Mouse (Mus musculus) layer of hippocampus, adult 11-12 months (tissue): ENCODE measurements around the gene Lss.

Experiments used
- DNase-seq: peaks from one replicate; pipeline ENCODE4 v3.0.0; 2022; ENCODE audit warnings: low spot score

Lss gene

DNA sequence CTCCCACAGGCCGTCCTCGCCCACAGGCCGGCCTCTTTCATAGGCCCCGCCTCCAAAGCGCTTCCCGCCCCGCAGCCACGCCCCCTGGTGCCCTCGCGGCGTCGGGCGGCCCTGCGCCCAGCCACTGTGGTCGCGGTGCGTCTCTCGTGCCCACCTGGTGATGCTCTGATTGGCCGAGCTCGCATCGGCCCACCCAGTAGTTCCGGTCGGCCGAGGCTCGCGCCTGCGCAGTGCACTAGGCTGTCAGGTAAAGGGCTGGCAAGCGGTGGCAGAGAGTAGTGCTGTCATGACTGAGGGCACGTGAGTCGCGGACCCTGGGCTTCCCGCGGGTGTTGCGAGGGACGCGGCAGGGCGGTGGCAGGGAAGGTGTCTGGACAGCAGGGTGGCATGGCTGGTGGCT is at the start of gene Lss:
Lss (plus strand) TSS at position 214 of the 400 bp plus-strand sequence.
- DNase-seq, result peak; percentile 97

DNA sequence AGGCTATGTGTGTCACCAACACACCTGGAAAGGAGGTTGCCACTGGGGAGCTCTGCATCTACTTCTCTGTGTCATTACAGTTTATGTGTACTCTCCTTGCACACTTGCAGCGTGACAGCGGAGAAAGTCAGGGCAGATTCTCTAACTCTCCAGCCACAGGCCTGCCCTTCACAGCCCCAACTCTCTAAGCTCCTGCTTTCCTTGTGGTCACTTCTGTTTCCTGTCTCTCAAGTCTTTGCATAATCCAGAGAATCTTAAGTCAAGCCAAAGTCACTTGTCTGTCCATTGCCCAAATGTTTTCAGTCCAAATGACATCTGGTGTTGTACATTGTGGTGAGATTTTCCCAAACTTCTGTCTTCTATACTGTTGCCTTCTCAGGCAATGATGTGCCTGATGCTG is 45.1 kb upstream of the Lss start:
- no peak for DNase-seq

DNA sequence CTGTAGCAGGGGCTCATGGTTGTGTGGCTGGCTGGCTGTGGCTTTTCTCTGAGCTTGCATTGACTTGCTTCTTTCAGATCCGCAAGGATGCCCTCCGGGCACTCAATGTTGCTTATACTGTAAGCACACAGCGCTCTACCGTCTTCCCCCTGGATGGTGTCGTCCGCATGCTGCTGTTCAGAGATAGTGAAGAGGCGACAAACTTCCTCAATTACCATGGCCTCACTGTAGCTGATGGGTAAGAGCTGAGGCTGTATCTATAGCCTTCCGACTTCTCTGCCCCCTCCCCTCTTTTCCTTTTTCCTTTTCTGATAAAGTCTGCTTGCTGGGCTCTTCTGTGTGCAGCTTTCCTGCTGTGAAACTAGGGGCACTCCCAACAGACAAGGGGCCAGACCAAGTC is 43.1 kb upstream of the Lss start:
- DNase-seq, result no peak

DNA sequence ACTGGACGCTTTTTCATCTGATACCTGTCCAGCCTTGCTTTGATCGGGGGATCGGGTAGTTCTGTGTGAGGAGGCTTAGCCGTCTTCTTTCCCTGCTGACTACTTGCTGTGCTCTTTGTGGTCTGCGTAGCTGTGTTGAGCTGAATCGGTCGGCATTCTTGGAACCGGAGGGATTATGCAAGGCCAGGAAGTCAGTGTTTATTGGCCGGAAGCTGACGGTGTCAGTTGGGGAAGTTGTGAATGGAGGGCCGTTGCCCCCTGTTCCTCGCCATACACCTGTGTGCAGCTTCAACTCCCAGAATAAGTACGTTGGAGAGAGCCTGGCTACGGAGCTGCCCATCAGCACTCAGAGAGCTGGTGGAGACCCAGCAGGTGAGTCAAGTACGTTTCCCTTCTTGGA is 42.2 kb upstream of the Lss start:
- no peak for DNase-seq

DNA sequence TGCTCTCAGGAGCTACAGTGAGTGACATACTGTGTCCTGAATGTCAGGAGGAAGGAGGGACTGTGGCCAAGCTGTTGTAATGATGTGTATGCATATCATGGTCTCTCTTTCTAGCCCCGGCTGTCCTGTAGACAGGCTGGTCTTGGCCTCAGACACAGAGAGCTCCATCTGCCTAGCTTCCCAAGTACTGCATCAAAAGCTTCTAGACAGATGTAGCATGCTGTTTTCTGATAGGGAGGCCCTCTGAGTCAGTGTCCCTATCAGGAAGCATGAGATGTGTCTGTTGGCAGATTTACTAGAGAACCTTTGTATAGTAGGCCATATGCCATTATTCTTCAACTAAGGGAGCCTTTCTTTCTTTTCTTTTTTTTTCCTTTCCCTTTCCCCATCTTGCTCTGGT is 37.9 kb upstream of the Lss start:
- DNase-seq, result no peak

DNA sequence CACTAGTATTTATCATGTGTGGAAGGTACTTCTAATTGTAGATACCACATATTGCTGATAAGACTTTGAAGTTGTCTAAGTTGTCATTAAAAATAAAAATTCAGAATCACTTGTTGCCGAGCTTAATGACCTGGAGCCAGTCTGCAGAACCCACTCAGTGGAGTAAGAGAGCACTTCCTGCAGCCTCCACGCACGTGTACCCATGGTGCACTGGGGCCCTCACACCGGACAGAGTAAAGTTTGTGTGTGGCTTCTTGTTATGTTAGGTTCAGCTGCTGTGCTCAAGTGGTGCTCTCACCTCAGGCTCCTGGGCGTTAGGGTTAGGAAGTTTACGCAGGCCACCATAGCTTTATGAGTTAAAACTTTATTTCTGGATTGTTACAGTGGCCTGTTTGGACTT is 35.9 kb upstream of the Lss start:
- no peak for DNase-seq

DNA sequence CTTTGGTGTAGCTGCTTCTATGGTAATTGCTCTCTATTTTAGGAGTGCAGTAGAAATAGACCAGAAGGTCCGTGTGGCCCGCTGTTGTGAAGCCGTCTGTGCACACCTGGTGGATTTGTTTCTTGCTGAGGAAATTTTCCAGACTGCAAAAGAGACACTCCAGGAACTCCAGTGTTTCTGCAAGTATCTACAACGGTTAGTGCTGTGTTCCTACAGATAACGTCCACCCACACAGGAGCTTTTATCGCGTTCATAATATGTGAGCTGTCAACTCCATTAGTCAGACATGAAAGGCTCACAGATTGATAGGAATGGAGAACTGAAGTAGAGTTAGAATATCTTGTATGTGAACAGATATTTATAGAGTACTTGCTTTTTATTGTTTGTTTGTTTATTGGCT is 35.0 kb upstream of the Lss start:
- DNase-seq, result peak; percentile 20

DNA sequence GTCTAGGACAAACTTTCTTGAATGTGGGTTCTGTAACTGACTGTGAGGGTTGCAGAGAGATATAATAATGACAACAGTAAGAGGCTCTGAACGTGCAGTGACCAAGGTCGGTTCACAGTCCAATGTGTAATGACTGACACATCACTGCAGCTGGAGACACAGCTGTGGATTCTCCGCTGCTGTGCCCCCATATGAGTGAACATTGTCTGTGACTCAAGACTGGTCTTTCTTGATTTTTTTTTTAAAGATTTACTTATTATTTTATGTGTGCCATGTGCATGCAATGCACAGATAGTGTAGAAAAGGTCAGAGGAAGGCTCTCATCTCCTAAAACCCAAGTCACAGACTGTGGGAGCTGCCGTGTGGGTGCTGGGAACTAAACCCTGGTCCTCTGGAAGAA is 33.9 kb upstream of the Lss start:
- DNase-seq, result no peak

DNA sequence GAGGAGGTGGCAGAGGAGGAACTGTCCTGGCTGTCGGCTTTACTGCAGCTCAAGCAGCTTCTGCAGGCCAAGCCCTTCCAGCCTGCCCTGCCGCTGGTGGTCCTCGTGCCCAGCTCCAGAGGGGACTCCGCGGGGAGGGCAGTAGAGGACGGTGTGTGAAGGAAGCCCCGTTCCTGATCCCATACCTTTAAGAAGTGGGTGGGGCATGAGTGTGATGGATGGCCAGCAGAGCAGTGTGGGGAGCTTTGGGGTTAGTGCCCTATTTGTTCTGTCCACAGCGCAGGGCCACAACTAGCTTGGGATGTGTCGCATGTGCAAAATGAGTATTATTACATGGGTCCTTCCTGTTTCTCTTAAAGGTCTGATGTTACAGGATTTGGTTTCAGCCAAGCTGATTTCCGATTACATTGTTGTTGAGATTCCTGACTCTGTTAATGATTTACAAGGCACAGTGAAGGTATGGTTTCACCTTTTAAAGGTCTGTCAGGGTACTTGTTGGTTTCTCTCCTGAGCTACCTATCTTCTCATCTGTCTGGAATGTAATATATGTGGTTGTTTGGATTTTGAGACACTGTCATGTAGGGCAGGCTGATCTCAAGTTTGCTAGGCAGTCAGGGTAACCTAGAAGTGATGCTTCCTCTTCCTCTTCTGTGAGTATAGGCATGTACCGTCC is 27.0 kb upstream of the Lss start:
- DNase-seq, result no peak

DNA sequence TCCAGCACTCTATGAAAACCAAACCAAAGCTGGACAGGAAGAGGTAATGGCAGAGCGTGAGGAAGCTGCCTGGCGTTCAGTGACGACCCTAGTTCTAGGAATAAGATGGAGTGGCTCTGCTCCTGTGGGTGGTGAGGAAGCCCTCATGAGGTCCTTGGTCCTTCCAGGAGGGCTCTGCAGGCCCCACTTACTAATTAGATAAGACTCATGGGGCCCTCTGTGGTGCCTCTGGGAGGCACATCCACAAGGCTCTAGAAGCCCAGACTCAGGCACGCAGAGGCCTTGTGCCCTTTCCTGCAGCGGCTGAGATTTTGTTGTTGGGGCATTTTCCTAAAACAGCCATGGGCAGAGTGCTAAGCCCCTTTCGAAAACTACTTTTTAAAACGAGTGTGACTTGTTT is 25.5 kb upstream of the Lss start:
- DNase-seq, result no peak

DNA sequence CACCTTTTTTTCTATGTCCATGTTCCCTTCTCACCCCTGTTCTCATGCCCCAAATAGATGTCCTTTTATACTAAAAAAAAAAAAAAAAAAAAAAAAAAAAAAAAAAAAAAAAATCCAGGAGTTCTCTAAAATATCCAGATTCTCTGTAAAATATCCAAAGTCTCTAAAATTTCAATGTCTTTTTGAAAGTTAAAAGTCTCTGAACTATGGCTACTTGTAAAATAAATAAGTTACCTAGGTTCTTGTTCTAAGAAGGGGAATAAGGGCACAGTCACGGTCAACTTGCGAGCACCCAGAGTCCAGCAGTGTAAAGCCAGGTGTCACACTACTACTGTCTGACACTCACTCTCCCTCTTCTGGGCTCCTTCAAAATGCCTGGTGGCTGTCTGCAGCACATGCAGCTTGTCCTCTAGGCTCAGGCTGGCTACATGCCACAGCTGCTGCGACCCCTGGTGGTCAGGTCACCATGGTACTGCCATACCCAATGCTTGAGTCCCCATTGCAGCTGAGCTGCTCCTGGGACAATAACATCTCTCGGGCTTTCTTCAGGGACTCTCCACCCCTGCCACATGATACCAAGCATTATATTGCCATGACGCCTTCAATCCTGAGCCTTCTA is 18.3 kb upstream of the Lss start:
- peak; percentile 45 for DNase-seq

DNA sequence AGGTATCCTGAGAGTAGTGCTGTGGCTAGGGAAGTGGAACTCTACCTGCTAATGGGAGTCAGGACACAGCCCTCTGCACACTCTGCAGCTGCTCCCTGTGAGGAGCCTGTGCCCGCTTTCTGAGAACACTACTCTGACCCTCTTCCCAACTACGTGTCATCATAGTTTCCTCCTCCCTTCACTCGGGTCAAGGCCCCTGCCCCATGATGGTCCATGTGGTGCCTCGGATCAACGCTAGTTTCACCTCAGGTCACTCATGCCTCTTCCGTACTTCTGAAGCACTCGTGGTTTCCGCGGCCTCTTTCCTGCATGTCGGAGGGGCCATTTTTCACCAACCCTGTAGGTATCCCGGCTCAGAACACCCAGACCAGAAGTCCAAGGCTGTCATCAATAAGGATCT is 466 bp upstream of the Lss start:
- no peak for DNase-seq

DNA sequence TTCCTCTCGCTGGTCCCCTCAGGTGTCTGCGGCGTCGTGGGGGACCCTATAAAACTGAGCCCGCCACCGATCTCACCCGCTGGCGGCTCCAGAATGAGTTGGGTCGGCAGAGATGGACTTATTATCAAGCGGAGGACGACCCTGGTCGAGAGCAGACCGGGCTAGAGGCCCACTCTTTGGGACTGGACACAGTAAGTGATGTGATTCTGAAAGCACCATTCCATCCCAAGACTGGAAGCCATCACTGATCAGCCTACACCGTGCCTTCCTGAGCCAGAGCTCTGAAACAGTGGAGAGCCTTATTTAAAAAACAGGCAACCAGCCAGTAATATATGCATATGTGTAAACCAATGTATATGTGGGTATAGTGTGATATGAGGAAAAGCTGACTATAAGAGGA is 440 bp downstream of the Lss start:
- DNase-seq, result no peak

DNA sequence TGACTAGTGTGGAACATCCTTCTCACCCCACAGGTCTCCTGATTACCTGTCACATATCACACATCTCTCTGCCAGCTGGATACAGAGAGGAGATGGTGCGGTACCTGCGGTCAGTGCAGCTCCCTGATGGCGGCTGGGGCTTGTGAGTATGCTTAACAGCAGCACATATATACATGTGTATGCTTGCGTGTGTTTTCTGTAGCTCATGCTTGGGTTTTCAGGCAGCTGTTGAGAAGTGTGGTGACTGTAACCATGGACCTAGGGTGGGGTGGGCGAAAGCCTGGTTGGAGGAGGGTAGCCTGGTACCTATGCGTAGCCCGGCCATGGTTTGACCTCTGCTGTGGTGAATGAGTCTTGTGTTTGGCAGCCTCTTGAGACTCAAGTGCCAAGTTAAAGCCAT is 4.1 kb downstream of the Lss start:
- no peak for DNase-seq

DNA sequence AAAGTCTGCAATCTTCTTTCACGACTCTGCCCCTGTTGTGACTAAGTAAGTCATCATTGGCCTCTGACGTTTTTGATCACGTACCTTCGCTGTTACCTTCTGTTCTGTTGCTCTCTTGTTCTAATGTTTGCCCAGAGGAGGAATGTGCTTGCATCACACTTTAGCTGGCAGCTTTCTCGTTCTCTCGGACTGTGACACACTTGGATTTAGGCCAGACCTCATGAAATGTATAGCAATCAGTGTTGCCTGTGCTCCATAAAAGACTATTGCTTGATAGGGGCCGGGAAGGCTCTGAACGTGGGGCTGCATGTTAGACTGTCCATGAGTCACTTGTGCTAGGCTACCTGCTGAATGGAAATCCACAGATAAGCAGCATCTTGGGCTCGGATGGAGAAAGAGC is 6.2 kb downstream of the Lss start:
- DNase-seq, result no peak

DNA sequence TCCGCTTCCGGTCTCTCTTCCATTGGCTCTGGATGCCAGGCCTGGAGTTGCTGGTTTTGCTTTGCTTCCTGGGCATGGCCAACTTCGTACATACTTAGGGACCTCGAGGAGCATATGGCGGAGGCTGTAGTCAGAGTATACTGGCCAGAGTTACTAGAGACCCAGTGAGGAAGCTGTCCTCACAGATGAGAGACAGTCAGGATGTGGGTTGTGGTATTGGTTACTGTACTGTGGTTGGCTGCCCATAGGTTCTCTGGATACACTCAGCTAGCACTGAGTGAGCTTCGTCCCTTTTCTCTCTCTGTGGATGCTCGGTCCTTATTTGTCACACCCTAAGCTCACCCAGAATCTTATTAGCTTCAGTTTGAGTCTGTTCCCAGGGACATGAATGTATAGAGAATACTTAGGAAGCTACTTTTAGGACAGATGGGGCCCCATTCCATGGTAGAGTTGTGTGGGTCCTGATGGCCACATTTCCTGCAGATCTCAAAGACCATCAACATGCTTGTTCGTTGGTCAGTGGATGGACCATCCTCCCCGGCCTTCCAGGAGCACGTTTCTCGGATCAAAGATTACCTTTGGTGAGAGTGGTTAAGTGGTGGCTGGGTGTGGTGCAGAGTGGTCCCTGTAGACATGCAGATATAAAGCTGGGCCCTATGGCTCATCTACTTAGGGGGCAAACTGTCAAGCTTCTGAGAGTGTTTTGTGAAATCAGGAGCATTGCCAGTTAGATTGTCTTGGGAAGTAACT is 10.1 kb downstream of the Lss start:
- DNase-seq, result no peak

DNA sequence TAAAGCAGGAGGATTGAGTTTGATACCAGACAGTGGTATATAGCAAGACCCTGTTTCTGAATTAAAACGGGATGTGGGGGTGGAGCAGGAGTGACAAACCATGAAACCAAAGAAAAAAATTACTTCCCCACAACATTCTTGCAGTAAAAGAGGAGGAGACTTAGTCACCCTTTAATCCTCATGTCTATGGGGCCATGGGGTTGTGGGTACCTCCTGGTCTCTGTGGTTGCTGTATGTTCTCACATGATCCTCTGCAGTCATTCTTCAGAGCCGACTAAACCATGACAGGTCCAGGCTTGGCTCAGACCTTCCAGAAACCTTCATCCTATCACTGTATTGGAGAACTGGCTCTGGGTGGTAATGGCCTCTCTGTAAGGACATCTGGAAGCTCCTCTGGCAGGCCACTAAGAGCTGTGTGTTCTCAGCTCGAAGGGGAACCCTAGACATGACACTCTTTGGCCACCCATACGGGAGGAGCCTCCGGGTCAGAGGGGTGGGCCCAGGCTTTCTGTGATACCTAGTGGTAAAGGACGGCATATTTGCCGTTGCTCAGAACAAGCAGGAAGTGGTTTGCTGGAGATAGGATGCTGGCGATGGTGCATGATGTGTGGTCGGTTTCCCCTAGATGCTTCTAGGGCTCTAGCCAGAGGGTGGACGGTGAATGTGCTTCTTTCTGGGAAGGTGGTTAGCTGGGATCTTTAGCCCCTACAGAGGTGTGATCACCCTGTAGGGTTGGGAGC is 11.4 kb downstream of the Lss start:
- no peak for DNase-seq

DNA sequence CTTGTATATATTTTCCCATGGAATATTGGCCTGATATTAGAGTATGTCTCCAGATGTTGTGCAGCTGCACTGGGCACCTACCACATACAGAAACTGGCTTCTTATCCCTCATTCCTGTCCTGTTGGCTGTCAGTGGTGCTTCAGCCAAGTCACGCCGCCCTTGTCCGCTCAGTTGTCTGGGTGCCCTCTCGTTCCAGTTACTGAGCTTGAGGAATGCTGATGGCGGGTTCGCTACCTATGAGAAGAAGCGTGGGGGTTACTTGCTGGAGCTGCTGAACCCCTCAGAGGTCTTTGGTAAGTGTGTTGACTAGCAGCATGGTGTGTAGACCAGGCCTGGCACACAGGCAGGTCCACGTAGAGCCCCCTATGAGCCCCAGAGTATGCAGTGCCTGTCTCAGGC is 15.2 kb downstream of the Lss start:
- DNase-seq, result no peak

DNA sequence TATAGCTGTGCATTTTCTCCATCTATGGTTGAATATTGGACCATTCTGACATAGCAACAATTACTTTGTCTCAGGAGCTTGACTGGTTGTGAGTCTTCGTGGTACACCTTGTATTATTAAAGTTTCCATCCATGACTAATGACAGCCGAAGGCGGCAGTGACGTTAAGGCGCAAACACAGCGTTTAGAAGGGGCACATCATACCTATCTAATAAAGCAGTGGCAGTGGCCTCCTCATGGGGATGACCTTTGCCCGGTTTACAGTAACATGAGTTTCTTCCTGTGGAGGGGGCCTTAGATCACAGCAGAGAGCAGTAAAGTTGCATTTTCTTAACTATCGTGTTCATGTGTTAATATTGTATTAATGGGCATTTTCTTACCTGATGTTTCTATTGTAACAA is 16.8 kb downstream of the Lss start:
- no peak for DNase-seq

DNA sequence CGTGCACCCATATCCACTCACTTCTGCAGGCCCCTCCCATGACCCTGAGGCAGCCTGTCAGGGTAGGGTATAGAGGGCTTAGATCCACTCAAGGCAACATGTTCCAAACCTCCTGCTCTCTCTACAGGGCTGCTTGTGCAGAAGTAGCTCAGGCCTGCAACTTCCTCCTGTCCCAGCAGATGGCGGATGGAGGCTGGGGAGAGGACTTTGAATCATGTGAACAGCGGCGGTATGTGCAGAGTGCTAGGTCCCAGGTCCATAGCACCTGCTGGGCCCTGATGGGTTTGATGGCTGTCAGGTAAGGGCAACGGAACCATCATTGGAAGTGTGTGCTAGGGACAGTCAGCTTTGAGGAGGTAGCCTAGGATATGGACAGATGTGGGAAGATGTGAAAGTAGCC is 19.1 kb downstream of the Lss start:
- no peak for DNase-seq

DNA sequence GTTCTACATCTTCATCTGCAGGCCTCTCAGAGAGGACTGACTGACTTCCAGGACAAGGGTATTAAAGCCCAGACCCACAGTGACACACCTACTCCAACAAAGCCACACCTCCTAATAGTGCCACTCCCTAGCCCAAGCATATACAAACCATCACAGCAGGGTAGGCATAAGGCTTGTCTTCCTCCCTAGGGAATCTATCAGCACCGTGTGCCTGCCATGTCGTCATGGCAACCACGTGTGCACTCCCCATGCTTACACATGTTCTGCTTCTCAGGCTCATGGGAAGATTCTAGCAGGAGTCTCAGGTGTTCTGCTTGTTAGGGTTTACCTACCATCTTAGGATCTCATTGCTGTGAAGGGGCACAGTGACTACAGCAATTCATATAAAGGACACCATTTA is 20.2 kb downstream of the Lss start:
- DNase-seq, result no peak

DNA sequence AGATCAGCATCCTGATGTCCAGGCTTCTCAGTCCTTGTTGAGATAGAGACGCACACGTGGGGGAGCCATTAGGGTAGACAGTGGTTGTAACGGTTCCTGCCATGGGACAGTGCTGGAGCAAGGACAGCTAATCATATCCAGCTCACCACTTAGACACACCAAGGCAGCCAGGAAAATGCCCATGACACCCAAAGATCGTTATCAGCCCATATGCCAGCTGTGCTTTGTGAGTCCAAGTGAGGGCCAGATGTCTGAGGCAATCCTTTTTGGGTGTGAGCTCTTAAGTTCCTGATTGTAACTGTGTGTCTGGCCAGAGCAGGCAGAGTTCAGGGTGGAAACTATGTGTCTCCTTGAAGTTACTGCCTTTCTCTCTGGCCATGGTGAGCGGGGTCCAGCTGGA is 22.7 kb downstream of the Lss start:
- DNase-seq, result no peak

DNA sequence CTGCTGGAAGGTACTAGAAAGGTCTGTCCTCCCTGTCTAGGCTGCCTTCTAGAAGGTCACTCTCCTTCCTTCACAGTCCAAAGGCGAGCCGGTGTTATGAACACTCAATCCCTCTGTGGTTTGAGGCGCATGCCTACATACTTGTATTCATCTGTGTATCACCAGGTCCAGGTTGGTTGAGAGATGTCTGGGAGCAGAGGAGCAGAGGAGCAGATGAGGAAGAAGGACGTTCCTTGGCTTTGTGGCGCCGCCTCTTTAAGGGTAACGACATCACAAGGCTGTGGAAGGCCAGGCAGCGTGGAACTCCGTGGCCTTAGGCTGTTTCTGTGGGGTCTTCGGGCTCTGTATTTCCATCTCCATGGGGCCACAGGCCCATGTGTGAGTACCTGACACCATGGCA is 30.6 kb downstream of the Lss start, which contains the start of gene Spatc1l:
Spatc1l (plus strand) TSS at position 301 of the 400 bp plus-strand sequence.
- DNase-seq, result no peak
